Mouse (Mus musculus) hindbrain, embryonic 10.5 days (tissue): Measurements from ENCODE around the gene Slc25a16. TPM values are rescaled to one million over a fixed set of nuclear protein-coding genes. Genes with fewer than 3 reads are reported as not detected.

Source experiments
- DNase-seq: peaks from one replicate; pipeline ENCODE4 v3.0.0-alpha.2; 2017; ENCODE audit warnings: low spot score
- H3K27ac ChIP-seq: fragments of 300-500 bp; sonication (generic); 2 replicates; pipeline ENCODE4 v1.5.1; 2016; ENCODE audit warnings: mild to moderate bottlenecking, moderate library complexity
- H3K27me3 ChIP-seq: fragments of 300-500 bp; sonication (generic); 2 replicates; pipeline ENCODE4 v1.6.1; 2016; ENCODE audit warnings: mild to moderate bottlenecking; ENCODE audit not compliant: poor library complexity, insufficient read depth, severe bottlenecking
- H3K36me3 ChIP-seq: fragments of 300-500 bp; sonication (generic); 2 replicates; pipeline ENCODE4 v1.6.1; 2016; ENCODE audit warnings: mild to moderate bottlenecking, moderate library complexity
- H3K4me1 ChIP-seq: fragments of 300-500 bp; sonication (generic); replicated peaks from 2 replicates; pipeline ENCODE4 v1.6.1; 2016; ENCODE audit warnings: mild to moderate bottlenecking
- H3K4me3 ChIP-seq: fragments of 300-500 bp; sonication (generic); 2 replicates; pipeline ENCODE4 v1.5.1; 2016; ENCODE audit warnings: mild to moderate bottlenecking, moderate library complexity
- H3K9me3 ChIP-seq: fragments of 300-500 bp; sonication (generic); 2 replicates; pipeline ENCODE4 v1.6.1; 2016; ENCODE audit warnings: mild to moderate bottlenecking, moderate library complexity
- WGBS: fragments of 180-500 bp; shearing (Covaris S2); methylation state at CpG from one replicate; pipeline ENCODE4 v1.1.7; 2016; 5-methylcytosine and 5-hydroxymethylcytosine counted together
- polyA plus RNA-seq: library from polyadenylated mRNA; unstranded; fragments of >200 nt; fragmentation: Nextera tagmentation; extraction: Ambion mirVana; gene quantifications from 2 replicates; pipeline ENCODE4 v1.2.1, GENCODE M21; 2016

The Slc25a16 gene
- 9.3 and 9.6 TPM in 2 replicates for polyA plus RNA-seq

DNA sequence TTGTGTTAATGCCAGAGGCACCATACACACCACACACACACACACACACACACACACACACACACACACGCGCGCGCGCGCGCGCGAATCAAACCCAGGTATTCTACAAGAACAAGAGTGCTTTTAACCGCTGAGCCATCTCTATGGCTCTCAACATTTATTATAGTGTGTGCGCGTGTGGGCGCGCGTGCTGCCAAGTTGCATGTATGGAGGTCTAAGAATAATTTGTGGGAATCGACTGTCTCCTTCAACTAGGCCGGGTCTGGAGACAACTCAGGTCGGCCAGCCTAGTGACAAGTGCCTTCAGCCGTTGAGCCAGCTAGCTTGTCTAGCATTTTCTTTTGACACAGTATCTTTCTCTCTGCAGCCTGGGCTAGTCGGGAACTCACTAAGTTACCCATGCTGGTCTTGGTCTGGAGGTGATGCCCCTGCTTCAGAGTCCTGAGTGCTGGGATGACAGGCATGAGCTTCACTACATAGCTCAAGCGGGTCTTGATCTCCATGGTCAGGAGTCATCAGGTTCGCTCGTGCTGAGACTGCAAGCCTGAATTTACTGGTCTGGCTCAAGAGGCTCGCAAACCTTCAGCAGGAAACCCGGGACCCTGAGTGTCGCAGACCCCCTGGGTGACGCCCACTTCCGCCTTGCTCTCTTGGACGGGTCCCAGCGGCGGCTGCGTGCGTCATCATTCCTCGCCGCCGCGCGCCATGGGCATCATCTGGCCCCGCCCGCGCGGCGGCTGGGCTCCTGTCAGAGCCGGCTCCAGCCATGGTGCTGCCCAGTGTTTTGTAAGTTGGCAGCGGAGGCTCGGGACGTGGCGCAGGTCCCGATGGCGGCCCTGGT lies at the start of gene Slc25a16:
TSS of gene Slc25a16 (plus strand) at position 709 of the 841 bp plus-strand sequence.
- H3K27ac ChIP-seq = peak within 1 kb of the TSS; percentile 92
- H3K9me3 ChIP-seq = no peaks in the 10 kb centered on the region
- H3K4me3 ChIP-seq = peak within 1 kb of the TSS; percentile 94
- peaks cover 15% of the 10 kb centered on the region for H3K4me1 ChIP-seq
- DNase-seq = peak; percentile 93
- H3K36me3 ChIP-seq = no peaks in the 10 kb centered on the region
- 9% methylated on average over 50 of the region's 50 CpGs for WGBS
- no peaks in the 10 kb centered on the region for H3K27me3 ChIP-seq

DNA sequence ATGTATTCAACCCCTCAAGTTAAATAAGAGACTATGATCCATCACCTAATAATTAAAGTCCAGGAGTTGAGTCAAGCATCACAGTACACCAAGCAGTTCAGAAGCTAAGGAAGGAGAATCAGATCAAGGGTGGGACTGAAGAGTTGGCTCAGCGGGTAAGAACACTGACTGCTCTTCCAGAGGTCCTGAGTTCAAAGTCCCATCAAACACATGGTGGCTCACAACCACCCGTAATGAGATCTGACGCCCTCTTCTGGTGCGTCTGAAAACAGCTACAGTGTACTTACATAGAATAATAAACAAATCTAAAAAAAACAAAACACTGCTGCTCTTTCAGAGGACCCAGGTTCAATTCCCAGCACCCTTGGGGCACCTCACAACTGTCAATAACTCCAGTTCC lies 45.6 kb upstream of the Slc25a16 start:
- H3K4me3 ChIP-seq = no peak overlapping the region
- DNase-seq = no peak
- H3K27me3 ChIP-seq = no peaks in the 10 kb centered on the region
- no peaks in the 10 kb centered on the region for H3K4me1 ChIP-seq
- peaks cover 27% of the 10 kb centered on the region for H3K36me3 ChIP-seq
- H3K27ac ChIP-seq = no peak overlapping the region
- H3K9me3 ChIP-seq = no peaks in the 10 kb centered on the region
- 79% methylated on average over 4 of the region's 4 CpGs for WGBS

DNA sequence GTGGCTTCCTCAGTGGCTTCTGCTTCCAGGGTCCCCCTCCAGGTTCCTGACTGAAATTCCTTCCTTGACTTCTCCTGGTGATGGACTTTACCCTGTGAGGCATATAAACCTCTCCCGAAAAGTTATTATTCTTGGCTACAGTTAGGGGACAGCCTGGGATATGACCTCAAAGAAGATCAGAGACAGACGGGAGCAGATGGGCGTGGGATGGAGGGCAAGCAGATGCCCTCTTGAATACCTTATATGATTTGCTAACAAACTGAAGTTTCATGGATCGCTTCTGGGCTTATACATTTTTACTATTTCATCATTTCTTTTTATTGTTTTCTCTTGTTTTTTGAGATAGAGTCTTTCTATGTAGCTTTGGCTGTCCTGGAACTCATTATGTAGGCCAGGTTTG lies 44.9 kb upstream of the Slc25a16 start:
- no peak for DNase-seq
- H3K4me1 ChIP-seq = no peaks in the 10 kb centered on the region
- H3K36me3 ChIP-seq = peaks cover 28% of the 10 kb centered on the region
- H3K27ac ChIP-seq = no peak overlapping the region
- H3K4me3 ChIP-seq = no peak overlapping the region
- H3K27me3 ChIP-seq = no peaks in the 10 kb centered on the region
- WGBS = 90% methylated on average over 4 of the region's 4 CpGs
- no peaks in the 10 kb centered on the region for H3K9me3 ChIP-seq

DNA sequence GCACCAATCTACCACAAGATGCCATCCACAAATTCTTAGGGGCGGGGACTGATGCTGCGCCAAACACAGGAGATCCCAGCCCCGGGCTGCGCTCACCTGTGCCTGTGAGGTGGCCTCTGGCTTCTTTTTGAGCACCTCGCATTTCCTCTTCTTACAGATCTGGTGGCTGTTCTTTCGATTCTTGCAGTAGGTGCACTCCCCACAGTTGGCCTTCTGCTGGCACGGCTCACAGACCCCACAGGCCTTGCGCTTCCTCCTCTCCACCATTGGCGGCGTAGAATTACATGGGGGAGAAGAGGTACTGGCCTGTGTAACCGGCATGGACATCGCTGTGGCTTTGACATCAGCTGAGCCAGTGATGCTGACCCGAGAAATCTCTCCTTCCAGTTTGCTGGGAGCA lies 42.4 kb upstream of the Slc25a16 start:
- no peaks in the 10 kb centered on the region for H3K27me3 ChIP-seq
- peaks cover 7% of the 10 kb centered on the region for H3K4me1 ChIP-seq
- no peak for DNase-seq
- 86% methylated on average over 13 of the region's 13 CpGs for WGBS
- no peak overlapping the region for H3K4me3 ChIP-seq
- H3K9me3 ChIP-seq = no peaks in the 10 kb centered on the region
- H3K36me3 ChIP-seq = peaks cover 28% of the 10 kb centered on the region
- H3K27ac ChIP-seq = no peak overlapping the region

DNA sequence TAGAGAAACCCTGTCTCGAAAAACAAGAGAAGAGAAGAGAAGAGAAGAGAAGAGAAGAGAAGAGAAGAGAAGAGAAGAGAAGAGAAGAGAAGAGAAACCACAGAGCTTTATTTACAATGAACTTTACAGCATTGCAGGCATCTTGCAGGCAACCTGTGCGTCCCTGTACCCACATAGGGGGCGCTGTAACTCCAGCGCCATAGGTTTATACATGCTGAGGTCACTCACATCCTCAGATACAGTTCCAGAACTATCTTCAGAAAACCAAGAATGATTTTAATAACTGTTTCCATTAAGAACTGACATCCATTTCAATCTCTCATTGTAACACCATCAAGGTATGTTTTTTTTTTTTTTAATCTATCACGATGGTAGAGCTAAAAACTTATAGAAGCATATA lies 39.2 kb upstream of the Slc25a16 start:
- Histone ChIP-seq H3K36me3 (peaks cover 28% of the 10 kb centered on the region), H3K4me3 (no peak overlapping the region), H3K27ac (no peak overlapping the region), H3K4me1 (peaks cover 24% of the 10 kb centered on the region), H3K27me3 (peaks cover 12% of the 10 kb centered on the region), H3K9me3 (no peaks in the 10 kb centered on the region)
- WGBS = 43% methylated on average over 5 of the region's 5 CpGs
- DNase-seq = peak; percentile 18

DNA sequence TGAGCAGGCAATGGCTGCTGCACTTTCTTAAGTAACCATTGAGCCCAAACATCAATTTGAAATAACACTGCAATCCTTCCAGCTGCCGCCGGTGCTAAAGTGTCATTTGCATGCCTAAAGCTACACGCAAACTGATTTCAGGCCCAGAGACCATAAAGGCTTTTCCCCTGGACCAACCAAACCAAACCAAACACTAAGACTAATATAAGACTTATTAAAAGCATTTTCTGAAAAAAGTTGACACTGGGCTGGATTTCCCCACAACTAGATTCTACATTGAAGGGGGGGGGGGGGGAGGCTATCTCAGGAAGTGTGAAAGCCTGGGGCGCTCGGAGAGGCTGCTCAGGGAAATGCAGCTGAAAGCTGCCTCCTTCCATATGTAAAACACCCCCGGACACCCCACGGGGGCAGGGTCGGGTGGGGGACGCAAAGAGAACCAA lies 36.5 kb upstream of the Slc25a16 start:
- peak overlapping the region; percentile 20 for H3K4me3 ChIP-seq
- peaks cover 27% of the 10 kb centered on the region for H3K4me1 ChIP-seq
- 8% methylated on average over 9 of the region's 9 CpGs for WGBS
- no peaks in the 10 kb centered on the region for H3K9me3 ChIP-seq
- peaks cover 20% of the 10 kb centered on the region for H3K27me3 ChIP-seq
- DNase-seq = peak; percentile 24
- H3K36me3 ChIP-seq = peaks cover 10% of the 10 kb centered on the region
- no peak overlapping the region for H3K27ac ChIP-seq

DNA sequence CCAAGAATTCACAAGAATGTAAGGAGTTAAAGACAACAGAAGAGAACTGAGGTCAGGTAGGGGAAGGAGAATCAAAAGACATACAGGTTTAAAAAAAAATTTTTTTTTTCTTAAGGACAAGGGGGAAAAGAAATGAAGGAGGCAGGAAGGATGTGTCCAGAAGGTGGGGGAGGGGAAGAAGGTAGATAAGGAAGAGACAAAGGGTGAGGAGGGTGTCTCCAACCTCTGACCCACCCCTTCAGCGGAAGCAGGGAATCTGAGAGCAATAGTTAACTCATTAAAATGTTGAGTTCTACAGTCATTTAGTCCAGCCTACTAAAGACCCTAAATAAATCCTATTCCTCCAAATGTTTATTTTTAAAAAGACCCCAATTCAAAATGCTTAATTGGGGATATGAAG lies 35.9 kb upstream of the Slc25a16 start:
- Histone ChIP-seq H3K27me3 (peaks cover 20% of the 10 kb centered on the region), H3K4me1 (peaks cover 27% of the 10 kb centered on the region), H3K36me3 (peaks cover 4% of the 10 kb centered on the region), H3K27ac (no peak overlapping the region), H3K4me3 (no peak overlapping the region), H3K9me3 (no peaks in the 10 kb centered on the region)
- 23% methylated on average over 1 of the region's 1 CpGs for WGBS
- DNase-seq = no peak

DNA sequence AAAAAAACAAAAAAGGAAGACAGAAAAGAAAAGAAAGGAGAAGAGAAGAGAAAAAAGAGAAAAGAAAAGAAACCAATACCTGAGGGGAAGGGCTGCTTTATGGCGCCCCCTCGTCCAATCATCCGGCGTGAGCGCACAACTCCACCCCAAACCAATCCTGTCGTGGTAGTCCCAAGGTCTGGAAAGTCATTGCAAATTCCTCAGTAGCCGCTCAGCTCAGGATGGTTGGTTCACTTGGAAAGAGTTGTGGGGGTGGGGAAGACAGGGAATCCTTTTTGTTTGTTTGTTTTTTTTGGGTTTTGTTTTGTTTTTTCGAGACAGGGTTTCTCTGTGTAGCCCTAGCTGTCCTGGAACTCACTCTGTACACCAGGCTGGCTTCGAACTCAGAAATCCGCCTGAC lies 35.0 kb upstream of the Slc25a16 start:
- 23% methylated on average over 10 of the region's 10 CpGs for WGBS
- Histone ChIP-seq H3K4me3 (peak overlapping the region; percentile 85), H3K27ac (no peak overlapping the region), H3K36me3 (no peaks in the 10 kb centered on the region), H3K27me3 (peaks cover 20% of the 10 kb centered on the region), H3K9me3 (no peaks in the 10 kb centered on the region), H3K4me1 (peaks cover 27% of the 10 kb centered on the region)
- no peak for DNase-seq

DNA sequence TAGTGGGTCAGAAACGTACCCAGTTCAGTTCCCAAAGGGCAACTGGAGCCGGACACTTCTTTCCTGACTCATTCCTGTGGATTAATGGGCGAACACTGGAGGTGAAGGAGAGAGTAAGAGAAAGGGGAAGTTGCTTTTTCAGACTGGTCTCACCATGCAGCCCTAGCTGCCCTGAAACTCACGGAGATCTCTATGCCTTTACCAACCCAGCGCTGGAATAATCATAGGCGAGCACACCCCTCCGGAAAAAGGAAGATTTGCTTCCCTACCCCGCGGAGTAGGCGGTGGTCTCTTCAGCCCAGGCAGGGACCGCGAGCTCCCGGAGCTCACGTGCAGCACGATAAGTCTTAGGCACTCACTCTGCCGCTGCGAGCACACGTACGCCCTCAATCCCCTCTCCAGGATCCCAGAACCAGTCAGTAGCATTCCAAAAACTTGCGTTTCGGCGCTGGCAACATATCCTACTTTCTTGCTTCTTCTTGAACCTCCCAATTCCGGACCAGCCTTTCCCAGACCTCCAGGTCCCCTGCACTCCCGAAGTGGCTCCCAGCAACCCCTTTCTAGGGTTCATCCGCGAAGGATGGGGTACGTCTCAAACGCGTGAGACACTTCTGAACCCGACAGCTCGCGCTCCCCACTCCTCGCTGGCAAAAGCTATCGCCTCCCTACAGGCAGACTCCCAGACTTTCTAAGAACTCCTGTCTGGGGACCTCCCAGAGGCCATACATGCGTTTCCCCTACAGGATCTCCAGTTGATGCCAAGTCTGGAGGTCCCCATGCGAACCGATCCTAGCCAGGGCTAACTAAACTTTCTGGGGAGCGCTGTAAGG lies 34.2 kb upstream of the Slc25a16 start:
- Histone ChIP-seq H3K4me3 (peak overlapping the region; percentile 85), H3K36me3 (no peaks in the 10 kb centered on the region), H3K27me3 (peaks cover 20% of the 10 kb centered on the region), H3K27ac (peak overlapping the region; percentile 89), H3K9me3 (no peaks in the 10 kb centered on the region), H3K4me1 (peaks cover 27% of the 10 kb centered on the region)
- WGBS = under 1% methylated on average over 38 of the region's 38 CpGs
- peak; percentile 64 for DNase-seq

DNA sequence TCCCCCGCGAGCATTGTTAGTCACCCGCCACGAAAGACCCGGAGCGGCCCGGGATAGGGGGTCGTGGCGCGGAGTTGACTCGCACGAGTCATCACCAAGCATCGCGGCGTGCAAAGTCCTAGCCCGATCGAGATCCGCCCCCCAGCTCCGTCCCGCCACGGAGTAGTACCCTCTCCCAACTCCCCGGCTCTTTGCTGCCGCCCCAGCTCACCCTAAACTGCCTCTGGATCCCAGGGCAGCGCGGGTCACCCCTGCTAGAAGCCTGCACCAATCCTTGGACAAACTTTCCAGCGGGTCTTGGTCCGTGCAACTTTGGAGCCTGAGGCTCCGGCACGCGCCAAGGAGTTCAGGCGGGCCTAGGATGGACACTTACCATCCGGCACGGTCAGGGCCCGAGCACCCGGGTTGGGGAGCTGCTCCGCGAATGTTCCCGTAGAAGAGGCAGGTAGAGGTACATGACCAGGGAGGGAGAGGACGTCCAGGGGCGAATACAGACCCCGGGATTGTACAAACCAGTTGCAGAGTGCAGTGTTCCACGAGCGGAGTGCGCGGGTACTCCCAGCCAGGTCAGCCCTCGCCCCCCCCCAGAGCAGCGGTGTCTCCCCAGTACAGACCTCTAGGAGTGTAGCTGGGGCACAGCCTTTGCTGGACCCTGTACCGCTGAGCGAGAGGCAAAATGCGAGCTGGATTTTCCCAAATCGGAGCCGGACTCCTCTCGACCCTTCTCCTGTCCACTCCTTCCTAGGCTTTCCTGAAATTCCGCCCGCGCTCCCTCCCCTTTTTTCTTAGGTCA lies 33.4 kb upstream of the Slc25a16 start:
- H3K27ac ChIP-seq = peak overlapping the region; percentile 89
- peak; percentile 93 for DNase-seq
- peak overlapping the region; percentile 85 for H3K4me3 ChIP-seq
- no peaks in the 10 kb centered on the region for H3K36me3 ChIP-seq
- no peaks in the 10 kb centered on the region for H3K9me3 ChIP-seq
- WGBS = under 1% methylated on average over 56 of the region's 56 CpGs
- peaks cover 22% of the 10 kb centered on the region for H3K4me1 ChIP-seq
- peaks cover 20% of the 10 kb centered on the region for H3K27me3 ChIP-seq

DNA sequence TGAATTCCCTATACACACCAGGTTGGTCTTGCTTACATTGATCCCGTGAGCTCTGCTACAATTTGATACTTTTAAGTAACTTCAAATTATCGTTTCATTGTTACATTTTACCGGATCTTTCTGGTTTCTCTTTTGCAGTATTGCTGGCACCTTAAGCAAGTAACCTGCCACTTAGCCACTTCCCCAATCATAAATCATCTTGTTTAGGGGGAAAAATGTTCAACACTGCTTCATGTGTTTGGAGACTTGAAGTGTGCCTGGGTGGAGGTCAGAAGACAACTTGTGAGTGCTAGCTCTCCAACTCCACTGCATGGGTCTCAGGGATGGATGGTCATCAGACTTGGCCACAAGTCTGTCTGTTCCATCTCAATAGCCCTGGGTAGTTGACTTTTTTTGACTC lies 29.4 kb upstream of the Slc25a16 start:
- no peaks in the 10 kb centered on the region for H3K36me3 ChIP-seq
- peaks cover 5% of the 10 kb centered on the region; the same call in 1 of the 2 replicates for H3K4me1 ChIP-seq
- peaks cover 8% of the 10 kb centered on the region; the same call in 1 of the 2 replicates for H3K27me3 ChIP-seq
- 89% methylated on average over 3 of the region's 3 CpGs for WGBS
- H3K4me3 ChIP-seq = no peak overlapping the region
- H3K9me3 ChIP-seq = no peaks in the 10 kb centered on the region
- no peak for DNase-seq
- no peak overlapping the region for H3K27ac ChIP-seq

DNA sequence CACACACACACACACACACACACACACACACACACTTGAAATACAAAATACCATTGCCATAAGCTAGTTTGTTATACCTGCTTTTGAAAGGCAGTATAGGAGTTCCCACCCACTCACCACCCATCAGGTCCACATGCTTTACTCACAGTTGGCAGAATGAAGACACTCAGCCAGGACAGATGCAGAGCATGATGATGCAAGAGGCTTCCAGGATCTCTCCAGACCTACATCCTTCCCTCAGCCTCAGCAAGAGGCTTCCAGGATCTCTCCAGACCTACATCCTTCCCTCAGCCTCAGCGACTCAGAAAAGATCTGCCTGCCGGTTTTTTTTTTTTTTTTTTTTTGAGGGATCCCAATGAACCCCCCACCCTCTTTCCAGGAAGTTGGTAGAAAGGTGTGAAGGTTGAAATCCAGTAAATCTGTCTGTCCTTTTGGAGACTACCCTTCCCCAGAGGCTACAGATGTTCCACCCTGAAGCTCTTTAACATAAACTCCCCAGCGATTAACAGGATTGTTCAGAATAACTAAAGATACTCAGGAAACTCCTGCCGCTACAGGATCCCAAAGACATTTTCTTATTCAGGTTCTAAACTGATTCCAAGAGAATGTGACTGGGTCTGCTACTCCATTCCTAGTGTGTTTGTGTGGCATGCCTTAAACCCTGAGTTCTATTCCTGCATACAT lies 27.7 kb upstream of the Slc25a16 start:
- H3K27me3 ChIP-seq = peaks cover 8% of the 10 kb centered on the region; the same call in 1 of the 2 replicates
- H3K9me3 ChIP-seq = no peaks in the 10 kb centered on the region
- no peak for DNase-seq
- H3K36me3 ChIP-seq = no peaks in the 10 kb centered on the region
- H3K4me3 ChIP-seq = no peak overlapping the region
- no peak overlapping the region for H3K27ac ChIP-seq
- H3K4me1 ChIP-seq = no peaks in the 10 kb centered on the region
- WGBS = 19% methylated on average over 4 of the region's 4 CpGs
